Mouse (Mus musculus): ENCODE data around the gene Rnf128. TPM values are rescaled to one million over a fixed set of nuclear protein-coding genes. Genes with fewer than 3 reads are reported as not detected.

Gene Rnf128
- polyA plus RNA-seq, 1 experiment from 2014 or later, result 35.9 TPM

GRCm38 (mm10) chrX:139639744-139640143 is 76.6 kb downstream of the Rnf128 start:
- Histone ChIP-seq H3K4me2 (no peak overlapping the region), H3K27me3 (peaks cover 7% of the 10 kb centered on the region), H3K36me3 (no peaks in the 10 kb centered on the region), H3K9me3 (replicated peaks) (no peaks in the 10 kb centered on the region), H3K4me3 (replicated peaks) (no peak overlapping the region), H3K4me1 (no peaks in the 10 kb centered on the region), H3K9ac (no peak overlapping the region), H3K27ac (no peak overlapping the region)
- ATAC-seq (replicated peaks; ENCODE audit: low FRiP score), result no peak
- 55% methylated on average over 2 of the region's 2 CpGs for WGBS

DNA sequence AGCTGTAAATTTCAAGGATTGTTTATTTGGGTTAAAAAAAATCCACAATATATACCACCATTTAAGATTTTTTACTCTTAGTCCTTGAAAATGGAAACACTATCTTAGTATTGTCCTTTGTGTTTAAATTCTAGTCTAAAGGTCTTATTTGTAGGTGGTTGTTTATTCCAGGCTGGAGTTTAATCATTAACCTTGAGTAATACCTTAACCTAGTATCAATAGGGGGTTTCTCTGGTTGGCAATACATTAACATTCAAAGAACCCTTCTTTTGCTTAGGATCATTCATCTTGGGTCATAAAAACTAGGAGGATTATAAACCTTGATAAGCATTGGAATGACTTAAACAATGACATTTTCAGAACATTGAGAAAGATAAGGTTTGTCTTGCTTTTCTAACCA is 77.3 kb downstream of the Rnf128 start:
- Histone ChIP-seq H3K36me3 (no peaks in the 10 kb centered on the region), H3K9ac (no peak overlapping the region), H3K27ac (no peak overlapping the region), H3K4me3 (replicated peaks) (no peak overlapping the region), H3K4me1 (no peaks in the 10 kb centered on the region), H3K9me3 (replicated peaks) (no peaks in the 10 kb centered on the region), H3K27me3 (peaks cover 7% of the 10 kb centered on the region), H3K4me2 (no peak overlapping the region)
- ATAC-seq (replicated peaks; ENCODE audit: low FRiP score), result no peak

DNA sequence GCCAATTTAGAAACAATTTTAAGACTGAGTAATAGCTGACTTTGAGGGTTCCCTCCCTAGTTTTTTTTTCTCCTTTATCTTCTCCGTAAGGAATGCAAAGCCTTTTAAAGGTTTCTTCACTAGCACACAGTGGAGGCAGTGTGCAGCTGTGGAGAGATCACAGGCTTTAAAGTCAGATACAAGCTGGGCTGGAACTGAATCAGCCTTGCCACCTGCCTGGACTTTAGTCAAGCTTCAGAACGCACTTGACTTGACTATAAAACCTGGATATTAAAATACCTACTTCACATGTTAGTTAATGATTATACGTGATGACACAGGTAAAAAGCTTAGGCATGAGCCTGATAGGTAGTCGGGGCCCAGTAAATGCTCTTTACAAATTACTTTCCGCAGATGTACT is 89.1 kb downstream of the Rnf128 start:
- Histone ChIP-seq H3K4me3 (replicated peaks) (no peak overlapping the region), H3K9ac (no peak overlapping the region), H3K9me3 (replicated peaks) (no peaks in the 10 kb centered on the region), H3K27ac (no peak overlapping the region), H3K4me1 (no peaks in the 10 kb centered on the region), H3K27me3 (peaks cover 17% of the 10 kb centered on the region; the same call in 1 of the 2 replicates), H3K36me3 (no peaks in the 10 kb centered on the region), H3K4me2 (no peak overlapping the region)
- 69% methylated on average over 5 of the region's 5 CpGs for WGBS
- 0 out of 2 replicates have a peak, but pooled peaks have one; percentile 64 for ATAC-seq (replicated peaks; ENCODE audit: low FRiP score)

- ATAC-seq (replicated peaks; ENCODE audit: low FRiP score), result no peak
- no peak overlapping the region for H3K4me2 ChIP-seq
Measured at GRCm38 (mm10) chrX:139653292-139653691, 90.2 kb downstream of the Rnf128 start.

GRCm38 (mm10) chrX:139654350-139655063 is 91.4 kb downstream of the Rnf128 start:
- 78% methylated on average over 5 of the region's 5 CpGs for WGBS
- Histone ChIP-seq H3K4me1 (no peaks in the 10 kb centered on the region), H3K4me3 (replicated peaks) (no peak overlapping the region), H3K27me3 (peaks cover 21% of the 10 kb centered on the region; the same call in 1 of the 2 replicates), H3K4me2 (no peak overlapping the region), H3K27ac (no peak overlapping the region), H3K9me3 (replicated peaks) (no peaks in the 10 kb centered on the region), H3K9ac (no peak overlapping the region), H3K36me3 (no peaks in the 10 kb centered on the region)
- no peak for ATAC-seq (replicated peaks; ENCODE audit: low FRiP score)

More at GRCm38 (mm10) chrX:139653292-139653691, 90.2 kb downstream of the Rnf128 start:
- H3K9ac ChIP-seq, result no peak overlapping the region
- H3K4me3 ChIP-seq (replicated peaks), result no peak overlapping the region
- no peaks in the 10 kb centered on the region for H3K36me3 ChIP-seq
- H3K27ac ChIP-seq, result no peak overlapping the region
- H3K9me3 ChIP-seq (replicated peaks), result no peaks in the 10 kb centered on the region
- H3K27me3 ChIP-seq, result peaks cover 17% of the 10 kb centered on the region; the same call in 1 of the 2 replicates
- 81% methylated on average over 3 of the region's 3 CpGs for WGBS
- H3K4me1 ChIP-seq, result no peaks in the 10 kb centered on the region

- Histone ChIP-seq H3K4me1 (no peaks in the 10 kb centered on the region), H3K4me3 (replicated peaks) (no peak overlapping the region), H3K27me3 (peaks cover 9% of the 10 kb centered on the region; the same call in 1 of the 2 replicates), H3K27ac (no peak overlapping the region), H3K9me3 (replicated peaks) (no peaks in the 10 kb centered on the region), H3K4me2 (no peak overlapping the region), H3K9ac (no peak overlapping the region), H3K36me3 (no peaks in the 10 kb centered on the region)
- WGBS, result 60% methylated on average over 1 of the region's 1 CpGs
- ATAC-seq (replicated peaks; ENCODE audit: low FRiP score), result no peak
Measured at GRCm38 (mm10) chrX:139662111-139662510, 99.0 kb downstream of the Rnf128 start.

GRCm38 (mm10) chrX:139665829-139666228 is 102.7 kb downstream of the Rnf128 start:
- Histone ChIP-seq H3K4me3 (replicated peaks) (no peak overlapping the region), H3K9ac (no peak overlapping the region), H3K9me3 (replicated peaks) (no peaks in the 10 kb centered on the region), H3K4me2 (no peak overlapping the region), H3K4me1 (no peaks in the 10 kb centered on the region), H3K27me3 (peaks cover 15% of the 10 kb centered on the region; the same call in 1 of the 2 replicates), H3K36me3 (no peaks in the 10 kb centered on the region), H3K27ac (no peak overlapping the region)
- 79% methylated on average over 2 of the region's 2 CpGs for WGBS
- ATAC-seq (replicated peaks; ENCODE audit: low FRiP score), result no peak

GRCm38 (mm10) chrX:139684410-139684774 is 121.3 kb downstream of the Rnf128 start:
- peak; percentile 61 for ATAC-seq (replicated peaks; ENCODE audit: low FRiP score)
- H3K4me3 ChIP-seq (replicated peaks), result peak overlapping the region; percentile 56
- no peaks in the 10 kb centered on the region for H3K4me1 ChIP-seq
- H3K9ac ChIP-seq, result peak overlapping the region; percentile 39; the same call in 1 of the 2 replicates
- peaks cover 11% of the 10 kb centered on the region; the same call in 1 of the 2 replicates for H3K27me3 ChIP-seq
- H3K36me3 ChIP-seq, result no peaks in the 10 kb centered on the region
- H3K27ac ChIP-seq, result no peak overlapping the region; the same call in 1 of the 2 replicates
- 17% methylated on average over 8 of the region's 8 CpGs for WGBS
- H3K9me3 ChIP-seq (replicated peaks), result no peaks in the 10 kb centered on the region
- peak overlapping the region; percentile 56 for H3K4me2 ChIP-seq

GRCm38 (mm10) chrX:139684775-139685695 is 121.9 kb downstream of the Rnf128 start, which contains the start of gene Tbc1d8b:
Tbc1d8b (plus strand) TSS chrX:139684996.
- Histone ChIP-seq H3K27me3 (peaks cover 11% of the 10 kb centered on the region; the same call in 1 of the 2 replicates), H3K9me3 (replicated peaks) (no peaks in the 10 kb centered on the region), H3K4me3 (replicated peaks) (peak within 1 kb of the TSS; percentile 56), H3K36me3 (no peaks in the 10 kb centered on the region), H3K4me1 (no peaks in the 10 kb centered on the region), H3K27ac (peak within 1 kb of the TSS; percentile 45; the same call in 1 of the 2 replicates), H3K4me2 (peak within 1 kb of the TSS; percentile 61), H3K9ac (peak within 1 kb of the TSS; percentile 55)
- peak; percentile 99 for ATAC-seq (replicated peaks; ENCODE audit: low FRiP score)
- 18% methylated on average over 43 of the region's 43 CpGs for WGBS

- H3K27me3 ChIP-seq, result peaks cover 8% of the 10 kb centered on the region; the same call in 1 of the 2 replicates
- no peak within 1 kb of the TSS for H3K4me3 ChIP-seq (replicated peaks)
- no peak within 1 kb of the TSS for H3K9ac ChIP-seq
- no peak within 1 kb of the TSS for H3K4me2 ChIP-seq
- no peak for ATAC-seq (replicated peaks; ENCODE audit: low FRiP score)
- H3K27ac ChIP-seq, result no peak within 1 kb of the TSS
- no peaks in the 10 kb centered on the region for H3K9me3 ChIP-seq (replicated peaks)
- WGBS, result 96% methylated on average over 8 of the region's 8 CpGs
- H3K4me1 ChIP-seq, result no peaks in the 10 kb centered on the region
- H3K36me3 ChIP-seq, result no peaks in the 10 kb centered on the region
Measured at GRCm38 (mm10) chrX:139714381-139714780, 151.3 kb downstream of the Rnf128 start, which contains the start of gene Gm15013. Gm15013 (minus strand) TSS chrX:139714481.

GRCm38 (mm10) chrX:139722350-139722749 is 159.2 kb downstream of the Rnf128 start:
- H3K4me1 ChIP-seq, result no peaks in the 10 kb centered on the region

More at GRCm38 (mm10) chrX:139722350-139722749, 159.2 kb downstream of the Rnf128 start:
- no peaks in the 10 kb centered on the region; the same call in 1 of the 2 replicates for H3K27me3 ChIP-seq
- 97% methylated on average over 2 of the region's 2 CpGs for WGBS
- no peak overlapping the region for H3K4me2 ChIP-seq
- no peak overlapping the region for H3K9ac ChIP-seq
- no peak for ATAC-seq (replicated peaks; ENCODE audit: low FRiP score)
- H3K4me3 ChIP-seq (replicated peaks), result no peak overlapping the region
- no peaks in the 10 kb centered on the region for H3K9me3 ChIP-seq (replicated peaks)
- H3K27ac ChIP-seq, result no peak overlapping the region
- no peaks in the 10 kb centered on the region; the same call in 1 of the 2 replicates for H3K36me3 ChIP-seq
